Mouse (Mus musculus): ENCODE results near the gene Mrgbp. TPM values are rescaled to one million over a fixed set of nuclear protein-coding genes. Genes with fewer than 3 reads are reported as not detected.

Gene Mrgbp
- total RNA-seq (2015) (34.2 and 36.6 TPM in 2 replicates), total RNA-seq (2017) (27.8 and 32.7 TPM in 2 replicates)

DNA sequence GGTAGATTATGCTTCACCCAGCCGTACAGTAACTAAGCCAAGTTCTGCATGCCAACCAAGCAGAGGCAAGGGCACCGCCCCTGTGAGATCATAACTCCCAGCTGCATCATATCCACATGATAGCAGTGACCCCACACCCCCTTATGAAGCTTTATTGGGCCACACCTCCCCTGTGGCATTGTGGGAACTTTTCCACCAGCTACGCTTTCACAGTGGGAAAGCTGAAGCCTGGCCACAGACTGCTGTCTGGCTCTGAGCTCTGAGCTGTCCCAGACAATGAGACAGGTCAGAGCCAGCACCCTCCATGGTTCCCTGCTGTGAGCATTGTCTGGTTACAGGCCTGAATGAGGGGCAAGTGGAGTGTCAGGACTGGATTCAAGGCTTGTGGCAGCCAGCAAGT lies at the start of gene Mrgbp:
Gene Mrgbp (plus strand): TSS at position 303 of the 400 bp plus-strand sequence.
- peak; percentile 19; the same call in 1 of the 2 replicates for ATAC-seq (replicated peaks; ENCODE audit: poor library complexity)

DNA sequence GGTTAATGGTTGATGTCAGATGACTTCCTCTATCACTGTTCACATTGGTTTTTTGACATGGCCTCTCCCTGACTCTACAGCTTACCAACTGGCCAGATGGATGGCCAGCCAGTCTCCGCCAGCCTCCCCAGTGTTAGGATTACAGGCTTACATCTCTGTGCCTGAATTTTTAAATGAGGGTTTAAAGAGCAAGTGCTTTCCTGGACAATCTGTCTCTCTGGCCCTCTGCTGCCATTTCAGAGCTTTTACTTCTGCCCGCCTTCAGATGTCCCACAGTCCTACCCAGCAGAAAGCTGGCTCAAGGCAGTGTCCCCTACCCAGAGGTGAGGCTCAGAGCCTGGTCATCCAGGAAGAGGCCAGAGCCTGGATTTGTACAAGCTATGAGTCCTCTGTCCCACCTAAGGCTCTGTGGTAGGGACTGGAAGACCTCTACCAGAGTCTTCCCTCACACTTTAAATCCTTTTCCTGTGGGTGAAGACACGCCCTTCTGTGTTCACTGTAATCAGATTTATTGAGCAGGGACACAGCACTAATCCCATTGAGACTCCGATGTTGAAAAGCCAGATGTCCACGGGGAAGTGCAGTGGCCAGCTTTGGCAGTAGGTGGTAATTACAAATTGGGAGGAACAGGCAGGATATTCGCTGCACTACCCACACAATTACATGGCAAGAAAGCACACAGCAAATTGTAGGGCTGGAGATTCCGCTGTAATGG lies 49.3 kb upstream of the Mrgbp start:
- no peak for ATAC-seq (replicated peaks; ENCODE audit: poor library complexity)

DNA sequence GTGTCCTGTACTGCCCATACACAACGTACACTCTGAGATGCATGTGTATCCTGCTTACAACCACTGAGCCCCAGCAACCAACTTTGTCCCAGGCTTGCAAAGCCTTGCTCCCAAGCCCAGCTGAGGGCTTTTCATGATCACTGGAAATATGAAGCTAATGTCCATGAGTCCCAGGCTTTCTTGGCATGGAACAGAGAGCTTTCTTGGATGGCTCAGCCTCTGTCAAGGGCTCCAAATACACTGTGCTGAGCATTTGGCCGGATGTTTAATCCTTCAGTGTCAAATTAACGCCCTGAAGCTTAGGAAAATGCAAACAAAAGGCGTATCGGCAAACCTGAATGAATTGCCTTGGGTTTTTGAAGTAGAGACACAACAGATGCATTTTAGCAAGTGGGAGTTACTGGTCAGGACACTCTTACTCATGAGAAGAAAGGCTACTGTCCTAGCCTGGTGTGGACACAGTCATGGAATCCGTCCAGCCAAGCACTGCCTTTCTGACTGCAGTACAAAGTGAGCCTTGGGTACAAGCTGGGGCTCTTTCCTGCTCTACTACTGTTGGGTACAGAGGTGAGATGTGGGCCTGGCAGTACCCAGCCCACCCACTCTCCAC lies 48.6 kb upstream of the Mrgbp start:
- no peak for ATAC-seq (replicated peaks; ENCODE audit: poor library complexity)

DNA sequence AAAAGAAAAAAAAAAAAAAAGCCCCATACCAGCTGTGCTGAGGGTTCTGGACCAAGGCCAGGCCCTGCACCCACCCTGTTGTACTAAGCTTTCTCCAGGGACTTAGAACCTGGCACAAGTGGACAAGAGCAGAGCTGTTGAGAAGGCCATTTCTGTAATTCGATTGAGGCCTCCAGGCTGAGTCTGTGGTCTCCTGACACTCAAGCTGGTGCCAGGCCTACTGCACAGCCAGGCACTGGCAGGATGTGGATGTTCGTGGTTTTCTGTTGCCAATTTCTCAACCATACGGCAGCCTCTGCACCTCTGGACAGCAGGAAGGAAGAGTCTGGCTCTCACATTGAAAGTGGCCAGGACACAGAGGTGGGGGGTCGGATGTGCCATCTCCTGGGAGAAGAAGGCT lies 47.9 kb upstream of the Mrgbp start:
- peak; percentile 71 for ATAC-seq (replicated peaks; ENCODE audit: poor library complexity)

DNA sequence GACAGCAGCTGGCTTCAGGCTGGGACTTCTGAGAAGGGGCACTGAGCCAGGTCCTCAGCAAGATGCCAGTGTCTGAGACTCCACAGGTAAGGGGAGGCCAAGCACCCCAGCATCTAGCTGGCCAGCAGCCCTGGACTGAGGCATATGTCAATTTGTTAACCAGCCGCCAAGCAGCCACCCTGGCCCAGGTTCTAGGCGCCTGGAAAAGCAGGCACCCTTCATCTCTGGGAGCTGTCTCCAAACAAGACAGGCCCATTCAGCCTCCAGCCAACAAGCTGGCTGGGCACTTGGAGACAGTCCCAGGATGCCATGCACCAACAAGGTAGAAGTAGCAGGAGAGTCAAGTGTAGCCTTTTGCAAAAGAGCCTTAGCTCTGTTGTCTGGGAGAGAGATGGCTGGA lies 37.4 kb upstream of the Mrgbp start:
- no peak for ATAC-seq (replicated peaks; ENCODE audit: poor library complexity)

DNA sequence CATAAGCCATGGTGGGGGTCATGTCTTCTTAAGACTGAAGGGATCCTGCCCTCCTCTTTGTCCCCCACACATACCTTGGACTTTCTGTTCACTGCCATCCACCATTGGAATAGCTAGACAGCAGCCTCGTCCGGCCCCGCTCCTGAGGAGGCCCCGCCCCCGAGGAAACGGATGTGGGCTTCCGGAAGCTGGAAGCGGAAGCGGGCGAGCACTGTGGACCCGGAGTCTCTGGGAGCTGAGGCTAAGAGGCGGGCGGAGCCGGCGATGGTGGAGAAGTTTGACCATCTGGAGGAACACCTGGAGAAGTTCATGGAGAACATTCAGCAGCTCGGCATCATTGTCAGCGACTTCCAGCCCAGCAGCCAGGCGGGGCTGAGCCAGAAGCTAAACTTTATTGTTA lies 36.1 kb upstream of the Mrgbp start:
- ATAC-seq (replicated peaks; ENCODE audit: poor library complexity): no peak

DNA sequence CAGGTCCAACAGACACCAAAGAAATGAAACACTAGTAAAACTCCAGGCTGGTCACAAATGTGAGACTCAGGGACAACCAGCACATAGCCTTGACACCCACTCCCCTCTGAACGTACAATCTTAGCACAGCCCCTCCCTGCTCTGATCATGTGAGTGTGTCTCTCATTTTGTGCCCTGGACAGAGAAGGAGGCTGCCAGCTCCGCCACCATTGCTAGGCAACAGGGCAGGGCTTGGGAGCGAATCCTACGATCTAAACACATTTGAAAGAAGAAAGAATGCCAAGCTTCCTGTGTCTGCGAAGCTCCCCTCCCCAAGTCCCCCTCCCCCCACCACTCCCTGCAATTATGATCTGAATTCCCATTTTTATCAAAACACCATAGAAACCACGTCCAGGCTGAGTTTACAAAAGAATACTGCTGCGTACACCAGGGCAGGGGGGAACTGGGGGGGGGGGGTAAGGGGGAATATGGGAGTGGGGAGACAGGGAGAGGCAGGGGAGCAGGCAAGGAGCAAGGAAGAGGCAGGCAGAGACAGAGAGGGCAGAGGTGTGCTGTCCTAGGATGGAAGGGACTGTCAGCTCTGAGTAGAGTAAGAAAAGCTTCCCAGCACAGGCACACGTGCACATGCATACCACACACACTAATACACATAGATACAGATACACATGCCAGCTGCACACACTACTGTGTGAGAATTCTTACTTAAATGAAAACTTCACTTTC lies 33.6 kb upstream of the Mrgbp start:
- ATAC-seq (replicated peaks; ENCODE audit: poor library complexity): no peak

DNA sequence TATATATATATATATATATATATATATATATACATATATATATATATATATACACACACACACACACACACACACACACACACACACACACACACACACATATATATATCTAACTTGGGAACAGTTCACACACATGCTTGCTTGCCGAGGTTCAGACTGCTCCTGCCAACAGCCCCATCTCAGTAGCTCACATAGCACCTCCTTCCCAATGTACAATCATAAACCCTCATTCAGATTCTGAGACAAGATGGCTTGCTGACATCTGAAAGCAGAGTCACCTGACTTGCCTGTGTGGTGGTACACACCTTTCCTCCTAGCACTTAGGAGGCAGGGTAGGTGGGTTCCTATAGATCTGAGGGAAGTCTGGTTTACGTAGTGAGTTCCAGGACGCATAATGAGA lies 28.8 kb upstream of the Mrgbp start:
- no peak for ATAC-seq (replicated peaks; ENCODE audit: poor library complexity)

DNA sequence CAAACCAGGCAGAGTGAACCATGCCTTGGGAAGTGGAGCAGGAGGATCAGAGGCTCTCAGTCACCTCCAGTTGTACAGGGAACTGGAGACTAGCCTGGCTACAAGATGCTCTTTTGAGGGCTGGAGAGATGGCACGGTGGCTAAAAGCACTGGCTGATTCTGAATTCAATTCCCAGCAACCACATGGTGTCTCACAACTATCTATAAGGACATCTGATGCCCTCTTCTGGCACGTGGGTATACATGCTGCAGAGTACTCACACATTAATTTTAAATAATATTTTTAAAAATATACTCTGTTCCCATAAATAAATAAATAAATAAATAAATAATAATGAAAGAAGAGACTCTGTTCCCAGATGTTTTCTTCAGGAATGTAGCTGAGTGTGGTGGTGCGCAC lies 25.9 kb upstream of the Mrgbp start:
- ATAC-seq (replicated peaks; ENCODE audit: poor library complexity): no peak

DNA sequence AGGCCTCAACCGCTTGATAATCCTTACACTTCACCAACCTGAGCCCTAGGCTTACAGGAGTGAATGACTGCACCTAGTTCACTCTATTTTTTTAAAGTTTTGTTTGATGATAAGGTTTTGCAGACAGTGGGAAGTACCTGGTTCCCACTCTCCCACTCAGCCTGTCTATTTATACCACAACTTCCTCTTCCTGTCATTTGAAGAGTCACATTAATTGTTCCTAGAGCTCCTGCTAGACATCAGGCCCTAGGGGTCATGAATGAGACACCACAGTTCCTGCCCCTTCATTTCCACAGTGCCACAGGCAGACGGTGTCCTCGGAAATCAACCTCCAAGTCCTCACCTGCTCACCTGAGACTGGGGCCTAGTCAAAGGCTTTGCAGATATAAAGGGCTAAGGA lies 24.6 kb upstream of the Mrgbp start:
- peak; percentile 75 for ATAC-seq (replicated peaks; ENCODE audit: poor library complexity)

DNA sequence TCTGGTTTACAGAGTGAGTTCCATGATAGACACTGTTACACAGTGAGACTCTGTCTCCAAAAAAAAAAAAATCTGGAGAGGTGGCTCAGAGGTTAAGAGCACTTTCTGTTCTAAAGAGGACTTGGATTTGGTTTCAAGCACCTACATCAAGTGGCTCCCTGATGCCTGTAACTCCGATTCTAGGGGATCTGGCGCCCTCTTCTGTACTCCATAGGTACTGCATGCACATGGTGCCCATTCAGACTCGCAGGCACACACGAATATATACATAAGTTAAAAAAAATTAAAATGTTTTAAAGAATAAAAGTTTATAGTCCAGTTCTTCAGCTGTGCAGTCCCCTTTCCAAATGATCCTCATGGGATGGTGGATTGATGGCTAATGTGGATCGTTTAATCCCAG lies 20.9 kb upstream of the Mrgbp start:
- peak; percentile 71 for ATAC-seq (replicated peaks; ENCODE audit: poor library complexity)

DNA sequence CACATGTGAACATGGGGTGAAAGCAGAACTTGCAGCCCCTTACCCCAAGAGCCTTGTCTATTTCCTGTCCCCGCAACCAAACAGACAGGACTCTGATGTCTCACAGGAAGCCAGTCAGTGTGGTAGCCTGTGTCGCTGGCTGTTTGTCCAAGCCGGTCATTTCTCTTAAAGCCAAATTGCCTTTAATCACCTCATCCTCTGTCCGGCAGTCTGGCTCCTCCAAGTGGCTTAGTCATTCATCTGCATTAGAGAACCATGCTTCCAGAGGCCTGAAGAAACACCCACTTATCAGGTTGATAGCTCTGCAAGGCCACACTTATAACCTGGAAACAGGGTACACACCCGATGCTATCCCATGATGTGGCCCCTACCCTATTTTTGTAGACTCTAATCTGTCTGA lies 19.0 kb upstream of the Mrgbp start:
- no peak for ATAC-seq (replicated peaks; ENCODE audit: poor library complexity)

DNA sequence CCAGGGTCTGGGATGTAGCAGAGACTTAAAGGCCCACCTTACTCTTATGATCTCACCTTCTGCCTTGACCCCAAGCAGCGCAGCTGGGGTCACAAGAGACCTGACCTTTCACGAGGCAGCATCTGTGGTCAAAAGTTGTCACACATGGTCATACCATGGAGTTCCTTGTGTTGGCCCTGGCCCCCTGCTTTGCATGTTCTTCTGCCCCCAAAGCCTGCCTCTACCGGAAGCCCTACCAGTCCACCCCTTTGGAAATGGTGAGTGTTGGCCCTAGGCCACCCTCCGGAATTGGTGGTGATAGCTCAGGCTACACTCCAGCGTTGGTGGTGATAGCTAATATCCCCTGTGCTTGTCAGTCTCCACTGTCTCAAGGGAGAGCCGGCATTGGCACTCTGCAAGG lies 17.8 kb upstream of the Mrgbp start:
- no peak for ATAC-seq (replicated peaks; ENCODE audit: poor library complexity)

DNA sequence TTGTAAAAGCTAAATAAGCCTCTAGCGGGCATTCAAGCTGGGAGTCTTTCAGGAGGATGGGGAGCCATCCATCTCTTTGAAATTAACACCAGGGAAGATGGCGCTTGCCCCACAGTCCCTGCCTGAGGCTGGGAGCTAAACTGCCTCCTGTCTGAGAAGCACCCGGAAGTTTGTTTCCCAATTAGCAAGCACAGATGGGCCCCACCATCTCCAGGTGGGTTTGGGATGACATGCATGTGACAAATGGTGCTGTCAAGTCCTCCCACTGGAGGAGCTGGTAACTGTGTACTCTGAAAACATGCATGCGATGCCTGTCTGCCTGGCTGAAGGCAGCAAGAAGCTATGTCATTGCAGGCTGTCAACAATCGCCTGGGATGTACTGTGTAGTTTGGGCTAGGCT lies 17.3 kb upstream of the Mrgbp start:
- no peak for ATAC-seq (replicated peaks; ENCODE audit: poor library complexity)

DNA sequence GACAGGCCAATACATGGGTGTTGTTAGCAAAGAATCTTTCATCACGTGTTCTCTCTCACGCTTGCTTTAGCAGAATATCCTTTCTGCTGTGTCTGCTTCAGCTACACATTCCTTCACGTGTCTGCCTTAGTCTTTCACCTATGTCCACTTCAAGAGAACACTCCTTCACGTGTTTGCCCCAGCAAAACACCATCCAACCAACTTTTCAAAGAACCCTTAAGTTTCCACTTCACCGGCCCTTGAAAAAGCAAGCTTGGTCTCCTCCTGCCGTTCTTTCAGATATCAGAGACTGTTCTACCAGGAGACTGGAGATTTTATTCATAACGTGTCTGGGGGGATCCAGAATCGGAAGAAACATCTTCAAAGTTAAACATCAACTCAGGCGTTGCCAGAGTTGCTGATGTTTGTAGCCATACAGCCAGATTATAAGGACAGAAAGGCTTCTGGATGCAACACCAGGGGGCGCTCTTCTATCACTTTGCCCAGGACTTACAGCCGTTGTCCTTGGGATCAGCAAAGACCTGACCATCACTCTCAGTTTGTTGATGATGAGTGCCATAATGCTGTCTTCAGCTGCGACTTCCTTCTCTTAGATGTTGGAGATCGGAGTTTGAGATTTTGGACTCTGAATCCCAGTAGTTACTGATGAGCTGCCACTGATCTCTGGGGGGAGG lies 14.7 kb upstream of the Mrgbp start:
- ATAC-seq (replicated peaks; ENCODE audit: poor library complexity): peak; percentile 81

DNA sequence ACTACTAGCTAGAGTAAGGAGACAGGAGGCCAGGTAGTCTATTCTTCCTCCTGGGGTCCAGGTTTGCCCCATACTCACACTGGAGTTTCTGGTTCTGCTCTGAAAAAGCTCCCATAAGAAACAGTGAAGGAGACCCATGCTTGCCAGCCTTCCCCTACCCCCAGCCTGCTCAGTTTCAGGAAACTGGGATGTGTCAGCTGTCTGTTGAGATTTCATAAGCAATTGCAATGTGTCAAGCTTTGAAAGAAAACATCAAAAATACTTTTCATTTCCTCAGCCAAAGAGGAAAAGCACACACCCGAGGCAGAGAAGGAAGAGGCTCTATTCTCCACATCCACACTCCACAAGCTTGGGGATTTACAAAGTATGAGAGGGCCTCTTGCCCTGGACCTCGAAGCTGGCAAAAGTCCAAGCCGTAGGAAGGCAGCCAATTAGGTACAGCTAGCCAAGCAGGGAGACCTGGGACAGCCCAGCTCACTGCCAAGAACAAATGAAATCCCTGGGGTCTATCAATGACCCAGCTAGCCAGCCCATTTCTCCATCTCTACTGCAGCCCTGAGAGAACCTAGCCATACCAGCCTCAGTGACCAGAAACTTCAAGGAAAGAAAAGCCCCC lies 12.0 kb upstream of the Mrgbp start:
- ATAC-seq (replicated peaks; ENCODE audit: poor library complexity): 0 out of 2 replicates have a peak, but pooled peaks have one; percentile 23

DNA sequence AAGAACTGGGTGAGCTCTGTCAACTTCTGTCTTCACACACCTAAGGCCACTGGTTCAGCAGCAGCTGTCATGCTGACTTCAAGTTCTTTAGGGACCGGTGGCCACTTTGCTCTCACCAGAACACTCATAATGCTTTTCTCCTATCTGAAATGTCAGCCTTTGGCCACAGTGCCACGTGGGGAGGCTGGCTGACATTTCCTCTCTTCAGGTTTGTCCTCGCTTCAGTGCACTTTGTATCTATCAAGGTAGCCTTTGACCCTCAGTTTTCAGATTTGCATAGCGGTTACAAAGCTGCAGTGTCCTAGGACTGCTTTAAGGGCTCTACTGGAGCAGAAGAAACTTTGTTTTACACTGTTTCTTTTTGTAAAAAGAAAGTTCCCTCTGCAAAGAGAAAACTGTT lies 4.6 kb upstream of the Mrgbp start:
- ATAC-seq (replicated peaks; ENCODE audit: poor library complexity): no peak

DNA sequence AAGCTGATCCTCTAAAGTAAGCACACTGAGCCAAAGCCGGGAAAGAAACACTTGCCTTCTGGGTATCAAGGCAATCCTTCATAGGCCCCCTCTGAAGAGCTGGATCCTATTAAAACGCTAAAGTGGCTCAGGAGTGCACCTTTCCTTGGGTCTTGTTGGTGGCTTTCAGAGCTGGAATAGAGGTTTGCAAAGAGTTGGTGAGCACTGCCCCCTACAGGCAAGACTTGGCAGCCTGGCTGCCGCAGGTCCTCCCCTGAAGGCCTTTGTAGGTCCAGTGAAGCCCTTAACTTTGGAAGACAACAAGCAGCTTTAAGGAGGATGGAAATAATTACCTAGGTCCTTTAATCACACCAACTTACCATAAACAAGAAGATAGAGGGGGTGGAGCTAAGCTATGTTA lies 2.4 kb upstream of the Mrgbp start:
- ATAC-seq (replicated peaks; ENCODE audit: poor library complexity): peak; percentile 63

DNA sequence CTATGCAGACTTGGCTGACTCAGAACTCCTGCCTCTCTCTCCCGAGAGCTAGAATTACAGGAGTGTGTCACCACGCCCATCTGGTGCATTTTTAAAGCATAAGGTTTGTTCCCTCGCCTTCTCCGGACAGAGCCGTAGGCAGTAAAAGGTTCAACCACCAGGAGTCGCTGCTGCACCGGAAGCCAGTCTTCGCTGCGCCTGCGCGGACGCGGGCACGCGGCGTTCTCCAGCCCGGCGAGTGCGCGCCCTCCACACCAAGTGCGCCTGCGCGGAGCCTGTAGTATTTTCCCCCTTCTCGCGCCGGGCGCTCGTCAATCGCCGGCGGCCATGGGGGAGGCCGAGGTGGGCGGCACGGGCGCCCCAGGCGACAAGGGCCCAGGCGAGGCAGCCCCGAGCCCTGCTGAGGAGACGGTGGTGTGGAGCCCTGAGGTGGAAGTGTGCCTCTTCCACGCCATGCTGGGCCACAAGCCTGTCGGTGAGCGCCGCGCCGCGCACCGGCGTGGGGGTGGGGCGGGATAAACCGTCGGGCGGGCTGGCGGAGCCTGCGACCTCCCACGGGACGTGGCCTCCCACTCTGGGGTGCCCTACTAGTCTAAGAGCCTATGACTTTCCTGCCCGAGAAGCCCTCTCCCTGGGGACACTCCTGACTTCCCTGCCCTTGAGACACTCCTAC lies 1.5 kb downstream of the Mrgbp start:
- ATAC-seq (replicated peaks; ENCODE audit: poor library complexity): peak; percentile 87

DNA sequence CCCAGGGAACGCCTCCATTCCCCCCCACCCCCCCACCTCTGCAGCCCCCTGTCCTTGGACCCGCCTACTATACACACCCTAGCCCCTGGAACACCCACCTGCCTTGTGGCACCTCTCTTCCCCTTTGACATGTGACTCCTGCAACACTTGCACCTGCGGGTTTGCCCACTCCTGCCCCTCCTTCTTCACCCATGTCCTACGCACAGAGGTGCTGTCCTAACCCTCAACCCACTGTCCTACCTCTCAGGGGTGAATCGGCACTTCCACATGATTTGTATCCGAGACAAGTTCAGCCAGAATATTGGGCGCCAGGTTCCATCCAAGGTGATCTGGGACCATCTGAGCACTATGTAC lies 2.0 kb downstream of the Mrgbp start:
- peak; percentile 9; the same call in 1 of the 2 replicates for ATAC-seq (replicated peaks; ENCODE audit: poor library complexity)

DNA sequence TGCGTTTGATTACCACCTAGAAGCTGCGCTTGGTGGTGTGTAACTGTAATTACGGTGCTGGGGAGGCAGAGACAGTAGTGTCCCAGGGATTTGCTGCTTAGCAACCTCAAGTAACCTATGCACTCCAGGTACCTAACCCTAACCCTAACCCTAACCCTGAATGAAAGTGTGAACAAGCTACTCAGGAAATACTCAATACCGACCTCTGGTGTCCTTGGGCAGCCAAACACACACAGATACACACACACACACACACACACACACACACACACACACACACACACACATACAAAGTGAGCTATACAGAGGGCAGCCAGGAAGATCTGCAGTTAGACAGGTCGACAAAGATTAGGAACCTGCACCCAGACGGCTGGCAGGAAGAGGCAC lies 7.6 kb downstream of the Mrgbp start:
- peak; percentile 38 for ATAC-seq (replicated peaks; ENCODE audit: poor library complexity)
